Mouse (Mus musculus) thymus, adult 2 months (tissue): ENCODE data around the gene Abhd12.

Experiments
- CTCF ChIP-seq: fragments of 200-500 bp; IDR thresholded peaks from 2 replicates; pipeline ENCODE4 v1.5.1; 2012; ENCODE audit warnings: mild to moderate bottlenecking, control low read depth, low read length, moderate library complexity, borderline replicate concordance; ENCODE audit not compliant: control insufficient read depth, poor library complexity, insufficient read depth; ENCODE audit errors: extremely low read depth
- POLR2A ChIP-seq: fragments of 200-500 bp; IDR thresholded peaks from 2 replicates; pipeline ENCODE4 v1.6.1; 2012; ENCODE audit warnings: mild to moderate bottlenecking, low read length, control low read depth, moderate library complexity; ENCODE audit not compliant: control insufficient read depth, poor library complexity, insufficient read depth; ENCODE audit errors: extremely low read depth

DNA sequence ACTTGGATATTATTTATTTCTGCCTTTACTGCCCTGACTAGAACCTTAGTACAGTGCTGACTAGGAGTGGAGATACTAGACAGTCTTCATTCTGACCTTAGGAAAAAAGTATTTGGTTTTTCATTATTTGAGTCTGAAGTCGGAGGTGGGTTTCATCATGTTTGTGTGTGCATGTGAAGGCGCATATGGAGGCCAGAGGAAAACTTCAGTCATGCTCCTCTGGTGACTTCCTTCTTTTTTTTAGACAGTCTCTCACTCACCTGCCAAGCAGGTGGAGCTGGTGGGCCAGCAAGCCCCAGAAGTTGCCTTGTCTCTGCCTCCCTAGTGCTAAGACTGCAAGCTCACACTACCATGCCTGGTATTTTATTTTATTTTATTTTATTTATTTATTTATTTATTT lies 37.5 kb downstream of the Abhd12 start:
- TF ChIP-seq CTCF (no peak), POLR2A (no peak)
